Mouse (Mus musculus): ENCODE measurements around the gene Prkce.

Gene Prkce

DNA sequence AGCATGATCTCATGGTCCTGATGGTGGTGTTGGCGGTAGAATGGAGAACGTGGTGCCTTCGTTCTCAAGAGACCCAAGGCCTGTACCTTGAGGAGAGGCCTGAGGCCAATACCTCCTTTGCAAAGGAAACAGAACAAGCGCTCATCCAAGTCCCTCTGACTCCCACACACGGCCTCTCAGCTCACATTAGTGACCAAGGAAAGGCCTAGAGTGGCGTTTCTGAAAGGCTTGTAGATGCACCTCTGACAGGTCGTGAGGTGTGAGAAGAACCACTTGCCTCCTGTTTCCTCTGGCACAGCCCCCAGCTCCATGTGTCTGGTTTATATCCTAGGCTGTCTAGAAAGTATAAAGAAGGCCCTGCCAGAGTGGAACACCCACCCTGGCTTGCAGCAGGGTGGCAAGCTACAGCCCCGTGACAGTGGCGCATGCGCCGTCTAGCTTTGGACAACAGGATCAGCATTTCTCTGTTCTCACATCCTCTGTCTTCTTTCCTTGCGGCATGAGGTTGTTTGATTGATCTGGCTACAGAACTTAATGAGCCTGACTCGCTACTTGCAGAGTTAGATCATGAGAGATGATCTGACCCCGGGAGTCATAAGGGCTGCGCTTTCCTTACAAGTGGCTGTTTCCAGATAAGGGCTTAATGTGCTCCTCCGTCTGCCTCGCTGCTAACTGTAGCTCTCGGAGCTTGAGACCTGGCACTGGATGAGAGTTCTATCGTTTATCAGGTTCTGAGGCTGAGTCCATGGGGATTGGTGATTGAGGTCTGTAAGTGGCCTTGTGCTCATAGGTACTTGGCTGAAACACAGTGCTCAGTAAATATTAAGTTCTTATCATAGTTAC lies 136.0 kb downstream of the Prkce start:
- no peak for DNase-seq

DNA sequence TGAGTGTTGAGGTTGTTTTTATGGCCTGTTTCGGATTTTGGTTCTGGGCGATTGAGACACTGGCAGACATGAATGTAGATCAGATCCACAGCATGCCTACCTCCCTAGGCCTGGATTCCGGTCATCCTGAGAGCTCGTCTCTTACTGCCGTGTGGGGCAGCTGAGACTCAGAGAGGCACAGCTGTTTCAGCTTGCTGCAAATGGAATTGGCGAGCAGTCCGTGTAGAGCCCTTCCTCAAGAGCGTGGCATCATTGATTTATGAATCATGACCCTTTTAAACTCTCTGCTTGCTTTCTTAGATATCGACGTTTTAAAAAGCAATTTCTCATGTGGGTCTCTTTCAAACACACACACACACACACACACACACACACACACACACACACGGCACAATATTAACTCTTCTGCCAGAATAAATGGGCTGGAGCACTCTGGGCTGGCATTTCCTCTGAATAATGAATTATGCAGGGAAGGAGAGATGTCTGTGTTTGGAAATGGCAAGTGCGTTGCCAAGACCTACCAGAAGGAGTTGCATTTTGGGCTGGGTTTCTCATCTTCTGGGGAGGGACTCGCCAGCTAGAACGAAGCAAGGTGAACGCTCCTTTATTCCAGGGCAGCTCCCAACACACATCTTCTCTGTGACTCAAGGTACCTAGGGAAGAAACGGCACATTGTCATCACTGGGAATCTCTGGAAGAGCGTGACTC lies 137.5 kb downstream of the Prkce start:
- DNase-seq, result no peak

DNA sequence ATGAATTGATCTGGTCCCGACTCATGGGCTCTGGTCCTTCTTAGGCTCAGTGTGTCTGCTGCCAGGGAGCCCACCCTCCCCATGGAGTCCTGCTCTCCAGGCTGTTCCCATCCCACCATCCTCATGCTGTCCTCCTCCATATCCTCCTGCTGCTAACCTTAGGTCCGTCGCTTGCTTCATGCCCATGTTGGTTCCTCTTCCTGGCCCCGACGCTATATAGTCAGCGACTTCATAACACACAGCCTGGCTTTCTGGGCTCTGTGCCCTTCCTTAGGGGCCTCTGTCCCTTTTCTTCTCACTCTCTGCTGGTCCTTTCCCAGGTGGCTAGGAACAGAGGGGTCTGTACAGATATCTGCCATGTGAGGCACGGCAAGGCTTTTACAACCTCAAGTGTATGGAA lies 138.6 kb downstream of the Prkce start:
- no peak for DNase-seq

DNA sequence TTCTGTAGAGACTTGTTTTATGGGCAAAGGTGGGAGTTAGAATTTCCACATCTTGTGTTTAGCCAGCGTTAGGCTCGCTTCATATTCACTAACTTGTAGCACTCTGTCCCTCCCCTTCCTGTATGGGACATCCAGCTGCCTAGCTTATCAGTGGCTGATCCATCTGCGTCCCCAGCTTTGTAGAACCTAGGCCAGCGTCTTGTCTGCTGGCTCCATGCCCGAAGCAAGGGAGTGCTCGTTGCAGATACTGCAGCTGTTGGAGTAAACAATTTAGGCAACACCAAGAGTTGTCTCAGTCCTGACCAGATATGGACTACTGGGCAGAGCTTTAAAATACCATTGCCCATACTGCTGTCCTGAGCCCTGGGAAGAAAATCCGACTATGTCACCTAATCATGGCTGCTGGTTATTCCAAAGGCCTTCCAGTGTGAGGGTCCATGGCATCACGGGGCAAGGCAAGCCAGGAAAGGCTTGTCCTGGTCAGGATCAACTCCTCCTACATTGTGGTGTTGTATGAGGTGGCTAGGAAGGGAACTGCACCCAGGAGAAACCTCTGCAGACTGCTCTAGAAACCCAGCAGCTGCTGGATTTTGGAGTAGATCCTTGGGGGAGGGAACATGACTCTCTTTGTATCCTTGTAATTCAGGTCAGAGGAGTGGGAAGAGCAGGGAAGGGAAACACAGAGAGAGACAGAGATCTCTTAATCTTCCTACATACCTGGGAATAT lies 146.0 kb downstream of the Prkce start:
- no peak for DNase-seq

DNA sequence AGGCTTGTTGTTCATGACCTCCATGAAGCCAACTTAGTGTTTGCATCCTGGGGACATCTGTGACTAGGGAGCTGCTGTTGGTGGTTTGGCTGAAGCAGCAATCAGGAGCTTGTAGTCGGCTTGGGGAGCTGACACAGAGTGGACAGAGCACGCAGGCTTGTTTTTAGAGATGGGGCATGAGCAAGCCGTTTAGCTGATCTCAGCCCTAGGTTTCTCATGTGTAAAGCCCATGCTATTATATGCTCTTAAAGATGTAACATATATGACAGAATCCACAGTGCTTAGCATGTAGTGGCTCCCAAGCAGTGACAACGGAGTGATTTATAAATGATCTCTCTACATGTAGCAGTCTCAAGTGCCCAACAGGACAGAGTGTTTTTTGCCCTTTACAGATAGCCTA lies 148.3 kb downstream of the Prkce start:
- DNase-seq, result no peak

DNA sequence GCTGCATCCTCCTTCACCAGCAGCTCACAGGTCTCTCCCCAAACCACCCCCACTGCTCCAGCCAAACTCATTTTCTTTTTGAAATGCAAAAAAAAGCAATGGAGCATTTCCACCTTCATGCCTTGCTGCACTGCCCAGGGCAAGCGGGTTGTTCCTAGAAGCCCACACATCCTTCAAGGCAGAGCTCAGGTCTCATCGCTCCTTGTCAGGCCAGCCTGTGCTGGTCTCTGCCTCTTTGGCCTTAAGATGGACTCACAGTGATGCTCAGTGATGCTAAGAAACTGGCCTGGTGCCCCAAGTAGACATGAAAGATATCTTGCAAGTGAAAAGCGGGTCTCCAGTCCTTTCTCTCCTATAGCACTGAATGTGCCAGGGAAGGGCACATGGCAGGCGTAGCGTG lies 149.2 kb downstream of the Prkce start:
- no peak for DNase-seq

DNA sequence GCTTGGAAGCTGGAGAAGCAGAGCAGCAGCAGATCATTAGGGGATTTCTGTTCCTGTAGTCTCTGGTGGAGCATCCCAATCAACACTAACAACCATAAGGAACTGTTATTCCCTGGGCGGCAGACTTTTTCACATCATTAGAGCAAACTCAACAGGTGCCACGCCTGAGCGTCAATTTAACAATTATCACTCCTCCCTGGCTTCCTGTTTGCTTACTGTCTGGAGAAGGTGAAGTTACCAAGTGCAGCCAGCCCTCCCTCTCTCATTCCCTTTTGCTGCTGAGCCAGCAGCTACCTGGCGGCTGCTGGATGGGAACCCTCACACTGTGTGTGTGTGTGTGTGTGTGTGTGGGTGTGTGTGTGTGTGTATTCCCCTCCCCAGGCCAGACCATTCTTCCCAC lies 149.6 kb downstream of the Prkce start:
- DNase-seq, result no peak

DNA sequence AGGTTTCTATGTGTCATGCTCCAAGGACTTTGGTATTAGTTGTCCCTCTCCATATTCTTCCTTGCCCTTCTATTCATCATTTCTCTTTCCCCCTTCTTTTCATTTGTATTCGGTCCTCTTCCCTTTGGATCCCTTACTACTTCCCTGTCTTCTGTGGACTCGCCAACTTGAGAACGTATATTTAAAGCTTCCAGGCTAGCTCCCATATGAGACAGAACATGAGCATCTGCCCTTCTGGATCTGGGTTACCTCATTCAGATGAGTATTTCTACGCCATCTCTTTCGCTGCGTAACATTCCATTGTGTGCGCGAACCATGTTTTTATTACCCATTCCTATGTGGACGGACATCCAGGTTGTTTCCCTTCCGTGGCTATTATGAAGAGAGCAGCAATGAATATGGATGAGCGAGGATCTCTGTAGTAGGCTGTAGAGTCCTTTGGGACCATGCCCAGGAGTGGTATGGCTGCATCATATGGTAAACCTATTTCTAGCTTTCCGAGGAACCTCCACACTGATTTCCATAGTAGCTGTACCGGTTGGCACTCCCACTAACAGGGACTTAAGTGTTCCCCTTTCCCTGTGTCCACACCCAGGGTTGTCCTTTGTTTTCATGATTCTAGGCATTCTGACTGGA lies 152.5 kb downstream of the Prkce start:
- no peak for DNase-seq

DNA sequence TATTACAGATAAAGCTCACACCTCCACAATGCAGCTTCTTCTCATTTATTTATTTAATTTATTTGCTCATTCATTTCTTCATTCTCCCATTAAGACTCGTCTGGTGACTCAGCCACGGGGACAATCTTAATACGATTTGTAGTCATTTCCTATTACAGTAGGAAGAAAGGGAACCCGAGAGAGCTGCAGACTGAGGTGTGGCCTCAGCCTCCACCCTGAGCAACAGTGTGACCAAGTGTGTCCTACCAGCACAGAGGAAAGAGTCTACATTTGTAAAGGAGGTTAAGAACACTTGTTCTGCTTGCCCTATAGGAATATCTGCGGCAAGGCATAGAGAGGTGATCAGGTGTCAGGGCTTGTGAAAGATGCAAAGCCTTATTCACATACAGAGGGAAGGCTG lies 155.3 kb downstream of the Prkce start:
- DNase-seq, result no peak

DNA sequence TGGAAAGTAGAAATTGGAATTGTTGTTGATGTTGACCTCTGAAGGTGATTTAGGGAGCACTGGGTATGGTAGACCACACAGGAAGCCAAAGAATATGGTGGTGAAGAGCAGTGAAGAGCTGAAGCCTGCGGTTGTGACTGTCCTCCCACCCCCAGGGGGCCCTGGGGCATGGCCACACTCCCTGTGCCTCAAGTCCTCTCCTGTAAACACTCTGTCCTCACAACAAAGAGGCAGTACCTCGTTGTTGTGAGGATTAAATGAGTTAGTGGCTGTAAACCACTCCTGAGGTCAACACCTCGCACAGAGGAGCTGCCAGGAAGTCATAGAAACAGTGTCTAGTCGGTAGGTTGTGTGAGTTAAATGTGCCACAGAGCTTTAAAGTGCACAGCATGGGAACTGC lies 155.7 kb downstream of the Prkce start:
- no peak for DNase-seq

DNA sequence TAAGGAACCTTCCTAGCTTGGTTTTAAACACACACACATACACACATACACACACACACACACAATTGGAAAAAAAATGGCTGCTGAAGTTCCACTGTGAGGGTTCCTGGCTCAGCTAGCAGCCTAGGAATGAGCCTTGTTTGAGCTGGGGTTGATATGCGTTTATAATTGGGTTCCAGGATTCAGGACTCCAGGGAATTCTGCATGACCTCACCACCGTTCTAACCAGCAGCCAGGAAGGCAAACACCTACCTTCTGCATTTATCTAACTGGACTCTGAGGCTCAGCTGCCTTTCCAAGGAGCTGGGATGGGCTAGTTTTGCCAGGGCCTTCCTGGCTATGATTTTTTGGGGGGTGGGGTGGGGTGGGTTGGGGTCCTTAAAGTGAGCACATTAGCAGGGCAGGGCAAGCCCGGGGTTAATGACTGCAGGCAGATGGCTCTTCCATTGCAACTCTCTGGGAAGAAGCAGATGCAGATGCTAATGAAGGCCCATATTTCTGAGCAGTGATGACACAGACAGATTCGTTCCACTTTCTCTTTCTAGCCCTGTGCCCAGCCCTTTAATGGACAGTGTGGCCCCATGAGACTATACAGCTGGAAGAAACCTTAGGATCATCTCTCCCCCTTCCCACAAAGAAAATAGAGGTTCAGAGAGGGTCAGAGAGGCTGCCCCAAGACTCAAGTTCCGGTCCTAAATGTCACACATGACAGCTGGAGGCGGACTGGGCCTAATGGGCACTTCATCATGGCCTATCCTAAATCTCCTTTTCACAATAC lies 156.5 kb downstream of the Prkce start:
- no peak for DNase-seq

DNA sequence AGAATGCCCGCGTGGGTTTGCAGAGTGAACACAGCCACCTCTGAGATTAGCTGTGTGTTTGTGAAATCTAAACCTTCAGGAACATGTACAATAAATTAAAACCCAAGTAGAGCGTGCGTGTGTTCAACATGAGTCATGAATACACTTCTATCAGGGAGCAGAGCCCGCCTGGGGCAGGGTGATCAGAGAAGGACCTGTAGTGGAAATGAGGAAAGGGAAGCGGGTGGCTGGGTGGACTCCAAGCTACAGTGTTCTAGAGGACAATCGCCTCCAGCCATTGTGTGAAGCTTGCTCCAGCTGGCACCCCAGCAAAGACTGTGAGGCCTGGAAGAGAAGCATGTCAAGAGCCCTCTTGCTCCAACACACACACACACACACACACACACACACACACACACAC lies 157.2 kb downstream of the Prkce start:
- no peak for DNase-seq

DNA sequence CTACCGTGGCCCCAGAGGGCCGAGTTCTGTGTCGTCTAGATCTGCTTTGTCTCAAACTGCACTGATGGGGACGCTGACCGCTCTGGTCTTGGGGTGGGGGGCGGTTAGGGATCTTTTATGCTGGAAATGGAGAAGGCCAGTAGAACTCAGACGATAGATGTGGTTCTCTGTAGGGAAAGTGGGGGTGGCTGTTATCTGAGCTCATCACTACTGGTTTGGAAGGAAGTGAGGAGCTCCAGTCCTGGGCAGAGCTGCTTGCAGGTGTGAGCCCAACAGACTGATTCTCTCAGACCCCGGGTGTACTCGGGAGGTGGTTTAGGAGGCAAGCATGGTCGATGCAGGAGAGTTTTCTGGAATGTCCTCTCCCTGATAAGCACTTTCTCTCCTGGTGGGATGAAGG lies 157.7 kb downstream of the Prkce start:
- no peak for DNase-seq

DNA sequence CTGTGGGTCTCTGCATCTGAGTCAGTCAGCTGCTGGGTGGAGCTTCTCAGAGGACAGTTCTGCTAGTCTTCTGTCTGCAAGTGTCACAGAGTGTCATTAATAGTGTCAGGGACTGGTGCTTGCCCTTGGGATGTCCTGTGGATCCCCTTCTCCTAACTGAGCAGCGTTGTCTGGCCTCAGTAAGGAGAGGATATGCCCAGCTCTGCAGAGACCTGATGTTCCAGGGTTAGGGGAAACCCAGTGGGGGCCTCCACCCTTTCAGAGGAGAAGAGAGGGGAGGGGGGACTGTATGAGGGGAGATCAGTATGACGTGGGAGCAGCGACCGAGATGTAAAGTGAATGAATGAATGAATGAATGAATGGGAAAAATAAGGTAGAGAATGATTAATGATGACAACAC lies 160.4 kb downstream of the Prkce start:
- DNase-seq, result no peak

DNA sequence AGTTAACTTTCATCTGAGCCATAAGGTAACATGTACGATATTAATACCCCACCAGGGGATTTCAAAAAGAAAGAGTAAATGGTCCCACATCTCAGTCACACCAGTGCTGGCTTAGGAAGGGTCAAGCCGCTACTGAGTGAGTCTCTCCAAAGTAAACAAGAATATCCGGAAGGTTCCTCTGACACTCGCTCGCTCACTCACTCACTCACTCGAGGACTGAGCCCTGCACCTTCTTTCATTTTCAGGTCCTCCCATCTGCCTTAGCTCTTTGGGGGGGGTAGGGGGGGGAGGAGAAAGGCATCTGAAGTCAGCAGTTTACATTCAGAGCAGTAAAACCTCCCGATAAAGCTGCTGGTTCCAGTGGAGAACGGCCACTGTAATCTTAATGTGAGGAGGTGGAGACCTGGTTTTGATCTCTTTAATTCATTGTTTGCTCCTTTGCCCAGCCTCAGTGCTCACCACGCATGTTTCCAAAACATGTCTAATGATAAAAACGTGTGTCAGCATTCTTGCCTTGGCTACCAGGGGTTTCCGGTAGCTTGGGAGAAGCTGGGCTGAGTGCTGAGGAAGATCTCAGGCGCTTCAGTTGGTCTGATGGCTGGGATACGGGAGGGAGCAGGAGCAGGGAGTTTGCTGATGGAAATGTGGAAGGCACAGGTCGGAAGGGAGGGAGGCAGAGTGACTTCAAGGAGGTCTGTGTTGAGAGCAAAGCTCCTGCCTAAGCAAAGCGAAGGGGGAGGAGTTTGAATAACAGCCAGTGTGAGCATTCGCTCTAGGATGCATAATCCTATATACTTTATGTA lies 161.9 kb downstream of the Prkce start:
- DNase-seq, result no peak

DNA sequence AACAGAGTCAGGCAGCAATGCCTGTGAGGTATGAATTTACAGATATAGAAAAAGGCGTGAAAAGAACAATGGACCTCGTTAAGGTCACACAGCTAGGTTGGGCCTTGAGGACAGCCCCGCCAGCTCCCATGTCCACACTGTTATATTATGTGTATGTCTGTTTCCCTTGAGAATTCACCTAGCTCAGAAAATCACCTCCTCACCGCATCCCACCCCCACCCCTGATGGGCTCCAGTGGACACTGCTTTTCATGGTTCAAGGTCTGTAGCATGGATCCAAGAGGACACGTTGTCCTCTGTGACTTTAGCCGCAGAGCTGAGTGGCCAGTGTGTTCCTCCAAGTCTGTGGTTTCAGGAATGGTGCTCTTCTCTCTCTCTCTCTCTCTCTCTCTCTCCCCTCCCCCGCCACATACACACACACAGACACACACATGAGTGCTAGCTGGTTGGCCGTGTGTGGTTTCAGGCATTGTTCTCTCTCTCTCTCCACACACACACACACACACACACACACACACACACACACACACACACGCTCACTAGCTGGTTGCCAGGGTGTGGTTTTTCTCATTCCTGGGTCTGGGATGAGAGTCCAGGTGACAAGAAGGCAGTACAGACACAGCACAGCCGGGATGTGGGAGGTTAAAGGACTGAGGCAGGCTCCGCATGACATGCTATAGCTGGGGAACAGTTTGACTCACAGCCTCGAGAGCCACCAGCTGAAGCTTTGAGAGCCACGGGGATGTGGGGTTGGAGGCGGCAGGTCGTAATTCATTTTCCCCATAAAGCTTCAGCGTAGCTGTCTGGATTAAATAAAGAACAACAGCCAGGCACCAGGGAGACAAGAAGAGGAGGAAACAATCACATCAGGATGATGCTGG lies 162.7 kb downstream of the Prkce start:
- no peak for DNase-seq

DNA sequence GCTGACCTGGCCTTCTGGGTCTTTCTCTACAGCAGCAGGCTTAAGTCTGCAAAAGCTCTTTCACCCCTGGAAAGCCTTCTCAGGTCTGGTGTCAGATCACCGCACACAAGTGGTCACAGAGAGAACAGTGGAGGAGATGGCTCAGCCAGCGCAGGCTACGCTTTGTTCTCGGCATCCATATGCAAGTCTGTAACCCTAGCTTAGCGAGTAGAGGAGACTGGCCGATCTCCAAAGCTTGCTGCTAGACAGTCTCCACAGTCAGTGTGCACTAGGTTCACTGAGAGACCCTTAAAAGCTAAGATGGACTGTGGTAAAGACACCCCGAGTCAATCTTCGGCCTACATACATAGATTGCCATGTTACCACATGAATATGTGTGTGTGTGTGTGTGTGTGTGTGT lies 164.2 kb downstream of the Prkce start:
- DNase-seq, result no peak

DNA sequence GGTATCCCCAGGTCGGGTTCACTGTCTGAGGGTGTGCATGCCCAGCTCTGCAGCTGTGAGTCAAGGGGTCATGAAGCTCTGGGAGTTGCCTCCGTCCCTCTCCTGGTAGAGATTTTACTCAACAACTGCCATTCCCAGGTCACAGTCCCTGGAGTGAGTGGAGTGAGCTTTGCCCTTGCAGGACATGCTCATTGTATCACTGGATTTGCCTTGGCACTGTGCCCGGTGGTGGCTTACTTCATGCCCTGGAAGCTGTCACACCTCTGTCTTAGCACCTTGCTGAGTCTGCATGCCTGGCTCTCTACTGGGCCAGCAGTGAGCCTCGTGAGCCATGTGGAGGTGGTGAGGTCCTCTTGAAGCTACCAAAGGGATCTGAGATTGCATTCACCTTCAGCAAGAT lies 167.4 kb downstream of the Prkce start:
- DNase-seq, result peak; percentile 83 to 85

DNA sequence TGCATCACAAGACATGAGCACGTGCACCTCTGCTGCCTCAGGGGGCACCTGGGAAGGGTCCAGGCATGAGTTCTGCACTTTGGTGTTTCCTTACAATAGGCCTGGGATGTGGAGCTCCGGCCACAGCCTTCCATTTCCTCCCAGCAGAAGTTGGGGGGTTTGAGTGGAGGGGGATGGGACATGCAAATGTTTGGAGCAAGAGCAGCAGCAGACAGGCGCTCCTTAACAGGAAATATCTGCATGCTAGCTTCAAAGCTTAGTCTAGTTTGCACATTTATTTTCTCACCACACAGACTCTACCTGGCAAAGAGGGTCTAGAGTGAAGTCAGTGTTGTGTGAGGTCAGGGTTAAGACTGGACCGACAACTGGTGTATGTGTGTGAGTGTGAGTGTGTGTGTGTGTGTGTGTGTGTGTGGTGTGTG lies 169.1 kb downstream of the Prkce start:
- peak in 1 of 2 experiments; percentile 30 for DNase-seq

DNA sequence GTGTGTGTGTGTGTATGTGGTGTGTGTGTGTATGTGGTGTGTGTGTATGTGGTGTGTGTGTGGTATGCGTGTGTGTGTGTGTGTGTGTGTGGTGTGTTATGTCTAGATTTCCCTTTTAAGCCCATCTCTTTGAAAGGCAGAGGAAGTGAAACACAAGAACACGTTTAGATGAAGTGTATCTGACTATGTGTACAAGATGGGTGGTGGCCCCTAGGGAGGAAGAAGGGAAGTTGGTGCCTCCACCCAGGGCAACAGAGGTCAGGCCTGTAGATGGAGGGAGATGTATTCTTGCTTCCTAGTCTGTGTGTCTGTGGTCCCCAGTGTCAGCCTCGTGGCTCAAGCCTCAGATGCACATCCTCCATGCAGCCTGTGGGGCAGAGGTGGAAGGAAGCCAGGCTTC lies 169.5 kb downstream of the Prkce start:
- DNase-seq, result peak; percentile 33 to 53

DNA sequence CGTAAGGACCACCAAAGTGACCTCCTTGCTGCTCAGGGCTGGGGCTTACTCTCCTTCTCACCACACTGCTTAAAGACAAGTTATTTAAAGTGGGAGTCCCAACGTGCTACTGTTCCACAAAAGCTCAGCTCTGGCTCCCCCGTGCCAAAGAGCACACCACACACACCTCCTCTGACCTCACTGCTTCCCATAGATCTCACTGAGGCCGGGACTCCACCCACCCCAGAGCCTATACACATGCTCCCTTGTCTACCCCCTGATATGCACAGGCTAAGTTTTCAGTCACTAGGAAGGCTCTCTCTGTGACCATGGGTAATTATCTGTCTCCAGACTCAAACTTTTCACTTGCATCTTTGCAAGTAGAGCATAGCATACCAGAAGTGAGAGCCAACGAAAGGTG lies 170.7 kb downstream of the Prkce start:
- no peak for DNase-seq

Measured in kidney, adult 8-10 months (tissue).